Mouse (Mus musculus): ENCODE measurements around the gene Anks1. TPM values are rescaled to one million over a fixed set of nuclear protein-coding genes. Genes with fewer than 3 reads are reported as not detected.

Gene Anks1
- polyA plus RNA-seq, 1 experiment from 2014 or later, result 46.9 TPM

DNA sequence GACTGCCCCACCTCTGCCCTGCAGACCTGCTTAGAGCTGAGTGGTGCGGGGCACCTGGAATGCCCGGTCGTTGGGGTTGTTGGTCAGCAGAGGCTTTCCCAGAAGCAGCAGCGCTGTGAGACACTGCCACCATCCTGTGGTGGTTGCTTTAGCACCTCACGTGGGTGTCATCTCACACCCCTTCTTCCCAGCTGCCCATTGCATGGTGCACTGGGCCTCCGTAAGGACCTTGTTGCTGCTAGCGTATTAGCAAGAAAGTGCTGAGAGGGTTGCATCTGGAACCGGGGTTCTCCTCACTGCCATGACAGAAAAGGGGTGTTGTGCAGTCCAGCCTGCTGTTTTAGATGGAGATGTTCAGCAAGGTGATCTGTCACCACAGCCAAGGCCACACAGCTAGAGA lies 97.1 kb downstream of the Anks1 start:
- Histone ChIP-seq H3K36me3 (ENCODE audit: control insufficient read depth, insufficient read depth, low read length) (no peaks in the 10 kb centered on the region), H3K27ac (ENCODE audit: low read depth, low read length) (no peak overlapping the region), H3K4me1 (ENCODE audit: control insufficient read depth, insufficient read depth, low read length) (peaks cover 29% of the 10 kb centered on the region), H3K9me3 (ENCODE audit: control insufficient read depth, low read length) (no peaks in the 10 kb centered on the region), H3K4me2 (ENCODE audit: low read depth) (no peak overlapping the region), H3K4me3 (ENCODE audit: low read depth, low read length) (no peak overlapping the region), H3K9ac (ENCODE audit: low read length) (no peak overlapping the region), H3K27me3 (ENCODE audit: control insufficient read depth, insufficient read depth, low read length) (no peaks in the 10 kb centered on the region)
- WGBS, result 62% methylated on average over 8 of the region's 8 CpGs
- ATAC-seq (ENCODE audit: insufficient read depth, low FRiP score, low TSS enrichment) (no peak), DNase-seq (ENCODE audit: low spot score) (no peak)

DNA sequence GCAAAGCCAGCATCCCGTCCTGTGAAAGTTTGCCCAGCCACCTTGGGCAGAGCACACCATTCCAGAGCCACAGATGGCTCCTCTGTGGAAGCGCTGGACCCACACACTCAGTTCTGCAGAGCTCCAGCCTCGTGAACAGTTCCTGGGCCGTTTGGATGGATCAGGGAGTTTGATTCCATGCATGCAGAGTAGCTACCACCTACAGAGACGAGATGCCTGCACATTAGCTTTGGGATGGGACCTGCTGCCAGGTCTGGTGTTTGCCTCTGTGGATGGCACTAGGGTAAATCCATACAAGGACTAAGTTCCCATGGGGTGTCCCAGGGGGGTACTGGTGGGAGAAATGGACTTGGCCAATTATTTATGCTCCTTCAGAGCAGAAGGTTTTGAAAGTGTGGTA lies 97.5 kb downstream of the Anks1 start:
- H3K27me3 ChIP-seq (ENCODE audit: control insufficient read depth, insufficient read depth, low read length), result no peaks in the 10 kb centered on the region
- H3K9ac ChIP-seq (ENCODE audit: low read length), result peak overlapping the region; percentile 50; the same call in 1 of the 2 replicates
- H3K4me3 ChIP-seq (ENCODE audit: low read depth, low read length), result no peak overlapping the region
- H3K4me1 ChIP-seq (ENCODE audit: control insufficient read depth, insufficient read depth, low read length), result peaks cover 26% of the 10 kb centered on the region
- WGBS, result 50% methylated on average over 5 of the region's 5 CpGs
- H3K27ac ChIP-seq (ENCODE audit: low read depth, low read length), result peak overlapping the region; percentile 47; the same call in 1 of the 2 replicates
- no peak for ATAC-seq (ENCODE audit: insufficient read depth, low FRiP score, low TSS enrichment)
- H3K36me3 ChIP-seq (ENCODE audit: control insufficient read depth, insufficient read depth, low read length), result no peaks in the 10 kb centered on the region
- no peaks in the 10 kb centered on the region for H3K9me3 ChIP-seq (ENCODE audit: control insufficient read depth, low read length)
- no peak for DNase-seq (ENCODE audit: low spot score)
- H3K4me2 ChIP-seq (ENCODE audit: low read depth), result peak overlapping the region; percentile 24; the same call in 1 of the 2 replicates

DNA sequence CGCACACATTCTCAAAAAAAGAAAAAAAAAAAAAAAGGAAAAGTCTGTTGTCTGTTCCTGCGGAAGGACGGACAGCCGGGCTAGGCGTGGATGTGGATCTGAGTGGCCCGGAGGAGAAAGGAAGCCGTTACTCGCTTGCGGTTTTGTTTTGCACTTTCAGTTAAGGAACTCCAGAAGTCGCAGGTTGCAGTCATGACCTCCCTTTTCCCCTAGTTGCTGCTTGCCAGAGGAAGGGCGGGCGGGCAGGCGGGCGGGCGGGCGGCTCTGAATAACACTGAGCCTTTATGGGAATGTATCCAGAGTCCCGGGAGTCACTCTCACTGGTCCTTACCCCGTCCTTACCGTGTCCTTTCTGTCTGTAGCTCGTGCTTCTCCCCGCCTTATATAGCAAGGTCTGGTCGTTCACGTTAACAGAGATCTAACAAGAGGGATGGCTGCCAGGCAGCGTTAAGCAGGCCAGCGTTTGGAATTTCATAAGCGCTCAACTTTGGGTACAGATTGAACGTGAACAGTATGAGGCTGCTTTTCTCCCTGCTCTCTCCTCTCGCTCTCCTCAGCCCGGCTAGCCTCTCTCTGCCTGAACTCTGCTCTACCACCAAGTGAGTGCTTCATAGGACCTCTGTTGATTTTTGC lies 98.2 kb downstream of the Anks1 start:
- WGBS, result 17% methylated on average over 29 of the region's 29 CpGs
- no peaks in the 10 kb centered on the region for H3K36me3 ChIP-seq (ENCODE audit: control insufficient read depth, insufficient read depth, low read length)
- H3K27ac ChIP-seq (ENCODE audit: low read depth, low read length), result peak overlapping the region; percentile 47
- no peak overlapping the region for H3K4me3 ChIP-seq (ENCODE audit: low read depth, low read length)
- H3K9me3 ChIP-seq (ENCODE audit: control insufficient read depth, low read length), result no peaks in the 10 kb centered on the region
- H3K4me1 ChIP-seq (ENCODE audit: control insufficient read depth, insufficient read depth, low read length), result peaks cover 26% of the 10 kb centered on the region
- peak overlapping the region; percentile 24 for H3K4me2 ChIP-seq (ENCODE audit: low read depth)
- H3K9ac ChIP-seq (ENCODE audit: low read length), result peak overlapping the region; percentile 50
- ATAC-seq (ENCODE audit: insufficient read depth, low FRiP score, low TSS enrichment), result no peak
- H3K27me3 ChIP-seq (ENCODE audit: control insufficient read depth, insufficient read depth, low read length), result no peaks in the 10 kb centered on the region
- DNase-seq (ENCODE audit: low spot score), result peak; percentile 48

DNA sequence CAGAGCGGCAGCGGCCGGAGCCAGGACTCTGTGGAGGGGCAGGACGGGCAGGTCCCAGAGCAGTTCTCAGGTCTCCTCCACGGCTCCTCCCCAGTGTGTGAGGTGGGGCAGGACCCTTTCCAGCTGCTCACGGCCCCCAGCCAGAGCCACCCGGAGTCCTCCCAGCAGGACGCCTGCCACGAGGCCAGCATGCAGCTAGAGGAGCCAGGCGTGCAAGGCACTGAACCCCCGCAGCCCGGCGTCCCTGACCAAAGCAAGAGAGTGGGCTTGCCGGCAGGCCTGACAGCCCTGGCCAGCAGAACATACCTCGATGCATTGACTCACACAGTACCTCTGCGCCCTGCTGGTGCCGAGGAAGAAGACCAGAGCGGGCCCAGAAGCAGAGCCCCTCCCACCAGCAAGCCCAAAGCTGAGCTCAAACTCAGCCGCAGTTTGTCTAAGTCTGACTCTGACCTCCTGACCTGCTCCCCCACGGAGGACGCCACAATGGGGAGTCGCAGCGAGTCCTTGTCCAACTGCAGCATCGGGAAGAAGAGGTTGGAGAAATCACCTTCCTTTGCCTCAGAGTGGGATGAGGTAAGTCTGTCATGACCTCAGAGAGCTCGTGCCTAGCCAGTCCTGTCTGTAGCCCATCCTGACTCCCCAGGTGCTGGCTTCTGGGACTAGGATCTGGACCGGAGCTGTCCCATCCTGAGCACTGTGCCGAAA lies 98.9 kb downstream of the Anks1 start:
- H3K27me3 ChIP-seq (ENCODE audit: control insufficient read depth, insufficient read depth, low read length), result no peaks in the 10 kb centered on the region
- H3K4me2 ChIP-seq (ENCODE audit: low read depth), result peak overlapping the region; percentile 24
- H3K9me3 ChIP-seq (ENCODE audit: control insufficient read depth, low read length), result no peaks in the 10 kb centered on the region
- ATAC-seq (ENCODE audit: insufficient read depth, low FRiP score, low TSS enrichment) (no peak), DNase-seq (ENCODE audit: low spot score) (peak; percentile 16)
- no peaks in the 10 kb centered on the region for H3K36me3 ChIP-seq (ENCODE audit: control insufficient read depth, insufficient read depth, low read length)
- 18% methylated on average over 27 of the region's 27 CpGs for WGBS
- H3K27ac ChIP-seq (ENCODE audit: low read depth, low read length), result peak overlapping the region; percentile 47
- no peak overlapping the region for H3K4me3 ChIP-seq (ENCODE audit: low read depth, low read length)
- H3K4me1 ChIP-seq (ENCODE audit: control insufficient read depth, insufficient read depth, low read length), result peaks cover 30% of the 10 kb centered on the region
- peak overlapping the region; percentile 50 for H3K9ac ChIP-seq (ENCODE audit: low read length)

DNA sequence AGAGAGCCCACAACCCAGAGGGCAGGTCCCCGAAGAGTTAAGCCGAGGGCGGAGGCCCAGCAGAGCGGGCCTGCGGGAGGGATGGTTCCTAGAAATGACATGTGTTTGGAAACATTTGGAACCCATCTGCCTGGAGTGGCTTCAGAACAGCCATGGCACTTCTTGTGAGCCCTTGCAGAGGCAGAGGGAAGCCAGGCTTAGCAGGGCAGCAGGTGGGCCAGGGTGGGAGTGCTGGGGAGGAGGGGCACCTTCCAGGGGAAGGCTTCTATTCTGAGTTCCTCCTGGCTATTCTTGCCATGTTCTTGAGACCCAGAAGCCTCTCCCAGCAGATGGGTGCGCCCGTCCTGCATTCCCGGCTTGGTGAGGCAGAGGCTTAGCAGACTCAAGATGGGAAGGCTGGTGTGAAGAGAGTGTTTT lies 99.5 kb downstream of the Anks1 start:
- Histone ChIP-seq H3K36me3 (ENCODE audit: control insufficient read depth, insufficient read depth, low read length) (no peaks in the 10 kb centered on the region), H3K9me3 (ENCODE audit: control insufficient read depth, low read length) (no peaks in the 10 kb centered on the region), H3K9ac (ENCODE audit: low read length) (no peak overlapping the region), H3K4me2 (ENCODE audit: low read depth) (peak overlapping the region; percentile 19; the same call in 1 of the 2 replicates), H3K27ac (ENCODE audit: low read depth, low read length) (no peak overlapping the region), H3K27me3 (ENCODE audit: control insufficient read depth, insufficient read depth, low read length) (no peaks in the 10 kb centered on the region), H3K4me3 (ENCODE audit: low read depth, low read length) (no peak overlapping the region), H3K4me1 (ENCODE audit: control insufficient read depth, insufficient read depth, low read length) (peaks cover 34% of the 10 kb centered on the region)
- ATAC-seq (ENCODE audit: insufficient read depth, low FRiP score, low TSS enrichment) (no peak), DNase-seq (ENCODE audit: low spot score) (no peak)
- 61% methylated on average over 8 of the region's 8 CpGs for WGBS

DNA sequence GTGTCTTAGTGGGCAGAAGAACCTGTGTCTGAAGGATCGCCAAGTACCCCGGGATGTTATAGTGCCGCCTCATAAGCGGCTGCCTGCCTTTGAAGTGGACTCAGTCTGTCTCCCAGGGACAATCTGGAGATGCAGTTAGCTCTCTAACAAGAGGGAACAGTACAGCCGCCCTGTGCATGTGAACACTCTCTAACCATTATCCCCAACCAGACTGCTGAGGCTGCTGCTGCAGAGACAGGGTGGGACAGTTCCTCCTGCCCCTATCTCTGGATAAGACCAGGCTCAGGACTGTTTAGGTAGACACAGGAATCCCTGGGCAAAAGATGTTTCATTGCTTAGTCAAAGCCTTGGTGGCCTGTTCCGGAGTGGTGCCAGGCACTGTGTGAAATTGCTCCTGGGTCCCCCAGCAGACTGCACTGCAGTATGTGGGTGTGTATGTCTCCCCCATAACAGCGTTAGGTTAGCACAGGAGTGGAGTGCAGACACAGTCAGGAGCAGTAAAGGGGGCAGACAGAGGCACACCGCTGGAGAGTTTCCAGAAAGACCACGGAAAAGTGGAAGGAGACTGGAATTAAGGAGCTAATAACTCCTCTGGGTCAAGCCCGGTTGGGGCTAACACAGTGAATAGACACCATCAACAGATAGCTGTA lies 100.1 kb downstream of the Anks1 start:
- Histone ChIP-seq H3K4me1 (ENCODE audit: control insufficient read depth, insufficient read depth, low read length) (peaks cover 34% of the 10 kb centered on the region), H3K9ac (ENCODE audit: low read length) (no peak overlapping the region), H3K9me3 (ENCODE audit: control insufficient read depth, low read length) (no peaks in the 10 kb centered on the region), H3K27me3 (ENCODE audit: control insufficient read depth, insufficient read depth, low read length) (no peaks in the 10 kb centered on the region), H3K27ac (ENCODE audit: low read depth, low read length) (no peak overlapping the region), H3K4me3 (ENCODE audit: low read depth, low read length) (no peak overlapping the region), H3K4me2 (ENCODE audit: low read depth) (no peak overlapping the region), H3K36me3 (ENCODE audit: control insufficient read depth, insufficient read depth, low read length) (no peaks in the 10 kb centered on the region)
- DNase-seq (ENCODE audit: low spot score), result no peak
- ATAC-seq (ENCODE audit: insufficient read depth, low FRiP score, low TSS enrichment), result no peak
- WGBS, result 72% methylated on average over 10 of the region's 10 CpGs

DNA sequence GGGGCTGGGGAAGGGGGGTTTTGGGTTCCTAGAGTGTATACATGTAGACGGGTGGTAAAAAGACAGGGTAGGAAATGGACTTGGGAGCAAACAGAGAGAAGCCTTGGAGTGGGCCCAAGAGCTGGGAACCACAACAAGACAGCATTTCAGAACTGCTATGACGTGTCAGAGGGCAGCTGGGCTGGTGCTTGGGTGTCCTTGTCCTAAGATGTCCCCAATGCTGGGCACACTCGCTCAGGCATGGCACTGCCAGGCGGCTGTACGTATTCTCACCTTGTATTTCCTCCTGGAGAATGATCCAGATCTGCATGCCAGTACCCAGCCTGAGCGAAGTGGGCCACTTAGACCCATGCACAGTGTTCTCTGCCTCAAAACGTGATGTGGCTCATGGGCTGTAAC lies 100.6 kb downstream of the Anks1 start:
- Histone ChIP-seq H3K27ac (ENCODE audit: low read depth, low read length) (no peak overlapping the region), H3K4me3 (ENCODE audit: low read depth, low read length) (no peak overlapping the region), H3K9me3 (ENCODE audit: control insufficient read depth, low read length) (no peaks in the 10 kb centered on the region), H3K36me3 (ENCODE audit: control insufficient read depth, insufficient read depth, low read length) (no peaks in the 10 kb centered on the region), H3K9ac (ENCODE audit: low read length) (no peak overlapping the region), H3K27me3 (ENCODE audit: control insufficient read depth, insufficient read depth, low read length) (no peaks in the 10 kb centered on the region), H3K4me1 (ENCODE audit: control insufficient read depth, insufficient read depth, low read length) (peaks cover 34% of the 10 kb centered on the region), H3K4me2 (ENCODE audit: low read depth) (no peak overlapping the region)
- no peak for DNase-seq (ENCODE audit: low spot score)
- 93% methylated on average over 7 of the region's 7 CpGs for WGBS
- ATAC-seq (ENCODE audit: insufficient read depth, low FRiP score, low TSS enrichment), result no peak

DNA sequence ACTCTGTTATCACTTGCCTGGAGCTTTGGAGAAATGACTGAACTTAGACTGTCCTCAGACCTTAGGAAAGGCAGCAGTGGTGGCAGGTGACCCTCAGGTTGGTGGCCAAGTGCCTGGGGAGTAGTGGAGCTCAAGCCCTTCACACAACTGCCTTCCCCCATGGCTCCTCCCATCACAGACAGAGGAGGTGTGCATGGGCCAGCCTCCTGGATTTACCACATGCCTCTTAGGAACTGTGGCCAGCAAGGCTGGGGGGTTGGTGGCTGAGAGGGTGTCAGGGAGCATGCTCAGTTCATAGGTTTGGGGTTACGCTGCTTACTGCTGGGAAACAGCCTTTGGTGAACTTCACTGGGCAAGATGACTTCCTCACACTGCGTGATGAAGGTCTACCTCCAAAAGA lies 101.8 kb downstream of the Anks1 start:
- Histone ChIP-seq H3K4me2 (ENCODE audit: low read depth) (no peak overlapping the region), H3K9ac (ENCODE audit: low read length) (no peak overlapping the region), H3K4me3 (ENCODE audit: low read depth, low read length) (no peak overlapping the region), H3K4me1 (ENCODE audit: control insufficient read depth, insufficient read depth, low read length) (peaks cover 34% of the 10 kb centered on the region), H3K36me3 (ENCODE audit: control insufficient read depth, insufficient read depth, low read length) (no peaks in the 10 kb centered on the region), H3K27me3 (ENCODE audit: control insufficient read depth, insufficient read depth, low read length) (no peaks in the 10 kb centered on the region), H3K9me3 (ENCODE audit: control insufficient read depth, low read length) (no peaks in the 10 kb centered on the region), H3K27ac (ENCODE audit: low read depth, low read length) (no peak overlapping the region)
- 94% methylated on average over 2 of the region's 2 CpGs for WGBS
- ATAC-seq (ENCODE audit: insufficient read depth, low FRiP score, low TSS enrichment) (no peak), DNase-seq (ENCODE audit: low spot score) (no peak)

All from neural tube, embryonic 11.5 days (tissue).